Mouse (Mus musculus) megakaryocyte-erythroid progenitor cell, adult 5-6 weeks (primary cell): ENCODE results near the gene Cenpv. TPM values are rescaled to one million over a fixed set of nuclear protein-coding genes. Genes with fewer than 3 reads are reported as not detected.

ENCODE experiments used
- ATAC-seq: replicated peaks from 2 replicates; pipeline ENCODE4 v1.8.0; 2016; ENCODE audit warnings: mild to moderate bottlenecking, inconsistent platforms; ENCODE audit not compliant: severe bottlenecking, poor library complexity, low FRiP score, low TSS enrichment
- total RNA-seq, 2 experiments: library from RNA; stranded (forward) in 1 of 2; stranded (reverse) in 1 of 2; fragments of 200-1000, 215-1000 nt in 1 of 2; fragments of >200 nt in 1 of 2; fragmentation: Nextera tagmentation in 1 of 2; gene quantifications; 2 replicates each; pipeline ENCODE4 v1.2.3; 2014 to 2017

Gene Cenpv
- total RNA-seq, 2 experiments from 2014 or later, result 56.1 to 113 TPM

DNA sequence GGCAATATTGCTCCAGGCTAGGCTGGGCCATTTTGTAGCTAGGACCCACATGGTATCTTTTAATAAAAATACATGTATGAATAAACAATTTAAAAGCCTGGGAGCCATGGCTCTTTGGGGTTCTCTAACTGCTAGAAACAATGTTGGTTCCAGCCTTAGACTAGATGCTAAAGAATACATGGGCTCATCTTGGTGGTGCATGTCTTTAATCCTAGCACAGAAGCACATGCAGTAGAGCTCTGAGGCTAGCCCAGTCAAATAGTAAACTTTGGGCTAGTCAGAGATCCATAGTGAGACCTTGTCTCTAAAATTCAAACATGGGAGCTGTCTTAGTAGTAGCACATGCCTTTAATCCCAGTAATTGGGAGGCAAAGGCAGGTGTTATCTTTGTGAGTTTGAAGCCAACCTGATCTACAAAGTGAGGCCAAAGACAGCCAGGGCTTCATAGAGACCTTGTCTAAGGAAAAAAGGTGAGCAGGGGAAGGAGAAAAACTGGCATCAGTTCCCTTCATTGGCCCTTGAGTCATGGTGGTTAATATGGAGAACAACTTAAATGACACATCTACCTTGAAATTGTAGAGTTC, 16.0 kb upstream of the Cenpv start:
- no peak for ATAC-seq

DNA sequence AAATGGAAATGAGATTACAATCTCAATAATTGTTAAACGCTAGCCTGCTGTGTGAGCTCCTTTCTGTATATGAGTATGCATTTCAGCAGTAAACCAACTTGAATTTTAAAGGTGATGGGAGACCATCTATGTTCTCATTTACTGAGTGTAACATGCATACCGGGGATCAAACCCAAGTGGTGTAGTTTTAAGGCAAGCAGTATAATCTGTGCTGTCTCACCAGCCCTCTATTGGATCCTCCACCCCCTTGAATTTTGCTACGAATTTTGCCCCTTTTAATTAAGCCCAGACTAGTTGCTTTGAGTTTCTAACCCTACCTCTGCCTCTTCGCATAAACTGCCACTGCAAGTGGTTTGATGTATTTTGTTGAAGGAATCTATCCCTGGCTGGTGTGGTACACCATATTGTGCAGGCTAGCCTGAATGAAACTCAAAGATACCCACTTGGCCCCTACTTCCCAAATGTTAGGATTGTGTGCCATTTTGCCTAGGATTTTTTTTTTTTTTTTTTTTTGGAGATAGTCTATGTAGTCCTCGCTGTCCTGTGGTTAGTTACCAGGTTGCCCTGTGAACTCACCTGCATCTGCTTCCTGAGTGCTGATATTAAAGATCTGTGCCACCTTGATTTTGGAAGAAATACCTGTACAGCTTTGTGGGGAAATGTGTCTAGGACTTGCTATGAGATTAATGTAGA, 15.2 kb upstream of the Cenpv start:
- ATAC-seq, result no peak

DNA sequence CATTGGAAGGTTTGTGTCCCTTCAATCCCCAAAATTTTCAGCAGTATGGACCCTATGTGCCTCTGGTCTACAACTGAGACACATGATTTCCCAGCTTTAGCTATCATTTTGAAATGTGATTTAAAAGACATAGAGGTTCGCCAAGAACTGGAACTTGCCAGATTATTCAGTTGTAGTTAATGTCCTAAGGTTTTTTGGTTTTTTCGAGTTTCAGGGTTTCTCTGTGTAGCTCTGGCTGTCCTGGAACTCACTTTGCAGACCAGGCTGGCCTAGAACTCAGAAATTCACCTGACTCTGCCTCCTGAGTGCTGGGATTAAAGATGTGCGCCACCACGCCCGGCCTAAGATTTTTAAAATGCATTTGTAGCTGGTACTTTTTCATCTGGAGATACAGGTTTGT, 14.6 kb upstream of the Cenpv start:
- no peak for ATAC-seq

DNA sequence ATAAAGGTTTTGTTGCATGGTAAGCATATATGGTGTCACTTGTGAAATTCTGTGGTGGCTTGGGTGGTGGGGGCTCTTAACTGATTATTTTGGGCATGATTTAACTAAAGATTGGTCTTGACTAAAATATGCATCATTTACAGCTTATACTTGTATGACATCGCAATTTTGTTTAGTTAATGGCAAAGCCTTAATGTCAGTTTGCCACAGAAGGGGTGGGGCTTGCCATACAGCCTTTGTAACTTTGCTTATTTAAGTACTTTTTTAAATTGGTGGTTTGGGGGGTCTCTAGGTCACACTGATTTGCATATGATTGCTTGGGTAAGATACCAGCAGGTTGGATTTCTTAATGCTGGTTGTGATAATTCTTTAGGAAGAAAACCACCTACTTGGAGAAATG, 14.1 kb upstream of the Cenpv start:
- ATAC-seq, result no peak

- peak; percentile 44 for ATAC-seq
Observed at GRCm38 (mm10) chr11:62551226-62552119, 12.4 kb upstream of the Cenpv start.

- peak; percentile 83 for ATAC-seq
Observed at GRCm38 (mm10) chr11:62550727-62551225, 11.7 kb upstream of the Cenpv start, which contains the start of gene Ubb. Ubb (plus strand) TSS chr11:62551171.

DNA sequence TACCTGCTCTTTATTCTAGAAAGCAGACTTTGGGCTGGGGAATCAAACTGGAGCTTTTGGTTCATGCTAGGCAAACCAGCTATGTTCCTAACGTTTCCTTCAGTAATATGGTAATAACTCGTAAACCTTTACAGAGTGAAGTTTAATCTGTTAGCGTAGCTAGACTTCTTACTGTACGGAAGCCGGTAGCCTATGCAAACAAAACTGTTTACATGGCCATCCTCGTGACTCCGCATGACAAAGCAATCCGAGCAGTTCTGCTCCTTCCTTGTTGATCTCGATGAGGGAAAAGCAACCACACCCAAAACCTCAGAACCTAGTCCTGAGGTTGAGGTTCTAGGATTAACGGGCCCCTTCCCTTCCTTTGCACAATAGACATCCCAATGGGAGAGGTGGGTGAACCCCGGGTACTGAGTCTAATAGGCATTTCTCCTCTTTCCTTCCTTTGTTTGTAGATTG, 11.2 kb upstream of the Cenpv start:
- peak; percentile 49 for ATAC-seq

DNA sequence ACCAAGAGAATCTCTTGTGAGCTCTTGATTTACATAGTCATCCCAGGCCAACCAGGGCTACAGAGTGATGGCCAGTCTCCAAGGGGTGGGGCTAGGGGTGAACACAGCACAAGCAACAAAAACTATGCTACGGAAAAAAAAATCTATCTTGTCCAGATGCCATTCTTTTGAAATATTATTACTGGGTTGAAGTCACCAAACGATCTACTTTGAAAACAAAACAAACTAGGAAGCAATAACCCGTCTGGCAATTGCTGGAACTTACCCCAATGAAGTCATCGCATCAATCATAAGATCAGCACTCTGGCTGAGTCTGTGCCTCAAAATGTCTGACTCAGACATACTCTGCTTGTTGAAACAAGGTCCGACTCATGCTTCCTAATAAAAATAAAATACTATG, 10.7 kb upstream of the Cenpv start:
- peak; percentile 43 for ATAC-seq

- ATAC-seq, result no peak
Observed at GRCm38 (mm10) chr11:62543991-62544390, 4.9 kb upstream of the Cenpv start.

DNA sequence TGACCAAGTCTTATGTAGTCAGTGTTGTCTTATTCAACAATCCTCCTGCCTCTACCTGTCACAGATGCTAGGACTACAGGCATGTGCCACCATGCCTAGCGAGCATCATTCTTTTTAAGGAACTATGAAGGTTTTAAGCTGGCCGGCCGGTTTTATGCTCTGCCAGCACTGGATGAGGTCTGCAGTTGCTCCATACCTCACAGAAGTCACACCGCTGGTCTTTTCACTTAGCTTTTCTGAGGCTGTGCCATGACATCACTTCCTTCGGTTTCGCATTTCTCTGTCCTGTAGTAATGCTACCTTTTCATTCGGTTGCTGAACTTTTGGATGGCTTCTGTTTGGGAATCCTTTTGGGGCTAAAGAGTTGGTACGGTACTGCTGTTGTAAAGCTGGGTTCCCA, 2.5 kb upstream of the Cenpv start:
- no peak for ATAC-seq

DNA sequence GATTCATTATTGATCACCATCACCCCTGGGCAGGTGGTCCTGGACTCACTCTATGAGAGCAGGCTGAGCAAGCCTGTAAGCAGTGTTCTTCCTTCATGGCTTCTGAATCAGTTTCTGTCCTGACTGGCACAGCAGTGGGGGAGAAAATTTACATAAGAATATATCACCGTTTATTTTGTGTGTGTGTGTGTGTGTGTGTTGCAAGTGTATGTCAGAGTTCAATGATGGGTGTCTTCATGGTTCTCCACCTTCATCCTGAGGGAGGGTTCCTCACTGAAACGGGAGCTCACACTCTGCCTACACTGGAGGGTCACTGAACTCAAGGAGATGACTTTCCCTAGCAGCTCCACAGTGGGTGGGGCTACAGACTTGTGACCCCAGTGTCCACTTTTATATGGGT, 1.9 kb upstream of the Cenpv start:
- ATAC-seq, result no peak

DNA sequence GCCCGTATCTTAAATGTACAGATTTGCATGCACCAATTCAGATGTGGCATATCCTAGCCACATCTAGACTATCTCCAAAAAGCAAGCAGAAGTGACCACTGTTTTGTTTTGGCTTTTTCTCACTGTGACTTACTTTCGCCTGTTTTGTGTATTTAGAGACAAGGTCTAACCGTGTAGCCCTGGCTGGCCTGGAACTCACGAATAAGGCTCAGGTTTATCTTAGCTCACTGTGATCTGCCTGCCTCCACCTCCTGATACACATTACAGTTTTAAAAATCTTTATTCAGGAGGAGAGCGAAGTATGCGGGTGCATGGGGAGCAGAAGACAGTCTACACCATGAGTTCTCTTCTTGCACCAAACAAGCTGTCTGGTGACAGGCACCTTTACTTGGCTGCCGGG, 1.1 kb upstream of the Cenpv start:
- no peak for ATAC-seq

DNA sequence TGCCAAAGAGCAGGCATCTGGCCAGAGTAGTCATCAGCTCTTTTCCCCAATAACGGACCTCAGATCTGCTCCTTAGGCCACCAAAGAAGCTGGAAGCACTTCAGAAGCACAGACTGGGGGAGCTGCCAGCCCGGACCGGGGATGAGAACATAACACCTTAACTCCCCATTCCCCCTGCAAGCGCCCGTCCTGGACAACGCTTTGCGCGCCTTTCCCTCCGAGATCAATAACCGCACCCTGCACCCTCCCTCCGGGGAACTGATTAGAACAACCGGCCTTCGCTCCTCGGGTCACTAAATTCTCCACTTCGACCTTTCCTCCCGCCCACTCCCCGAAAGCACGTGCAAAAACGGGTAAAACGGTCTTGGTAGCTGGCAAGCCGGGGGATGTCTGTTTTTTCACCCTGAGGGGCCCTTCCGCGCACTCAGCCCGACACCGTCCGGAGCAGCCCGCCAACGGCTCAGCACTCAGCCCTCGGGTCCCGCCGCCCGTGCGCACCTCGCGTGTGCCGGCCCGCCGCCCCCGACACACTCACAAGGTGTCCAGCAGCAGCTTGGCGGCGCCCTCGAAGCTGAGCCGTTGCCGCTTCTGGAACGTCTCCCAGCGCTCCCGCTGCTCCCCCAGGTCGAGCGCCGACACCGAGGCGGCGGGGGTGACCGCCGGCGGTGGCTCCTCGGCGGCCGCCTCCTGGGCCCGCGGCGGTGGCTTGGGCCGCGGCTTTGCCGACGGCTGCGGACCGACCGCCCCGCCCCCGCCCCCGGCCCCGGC, 556 bp downstream of the Cenpv start:
- ATAC-seq, result peak; percentile 64

DNA sequence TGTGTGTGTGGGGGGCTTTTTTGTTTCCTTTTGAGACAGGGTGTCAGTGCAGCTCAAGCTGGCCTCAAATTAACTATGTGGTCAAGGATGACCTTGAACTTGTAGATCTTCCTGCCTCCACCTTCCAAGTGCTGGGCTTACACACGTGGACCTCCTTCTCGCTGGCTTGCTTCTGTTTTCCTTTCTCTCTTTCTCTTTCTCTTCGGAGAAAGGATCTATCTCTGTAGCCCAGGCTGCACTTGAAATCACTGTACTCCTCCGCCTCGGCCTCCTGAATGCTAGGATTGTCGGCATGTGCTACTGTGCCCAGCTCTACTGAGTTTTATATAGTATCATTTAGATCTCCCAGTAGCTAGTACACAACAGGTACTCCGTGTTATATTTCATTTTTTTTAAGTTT, 1.5 kb downstream of the Cenpv start:
- no peak for ATAC-seq

GRCm38 (mm10) chr11:62537089-62537488, 2.0 kb downstream of the Cenpv start:
- ATAC-seq, result no peak

- no peak for ATAC-seq
Observed at GRCm38 (mm10) chr11:62522283-62522682, 16.8 kb downstream of the Cenpv start.

DNA sequence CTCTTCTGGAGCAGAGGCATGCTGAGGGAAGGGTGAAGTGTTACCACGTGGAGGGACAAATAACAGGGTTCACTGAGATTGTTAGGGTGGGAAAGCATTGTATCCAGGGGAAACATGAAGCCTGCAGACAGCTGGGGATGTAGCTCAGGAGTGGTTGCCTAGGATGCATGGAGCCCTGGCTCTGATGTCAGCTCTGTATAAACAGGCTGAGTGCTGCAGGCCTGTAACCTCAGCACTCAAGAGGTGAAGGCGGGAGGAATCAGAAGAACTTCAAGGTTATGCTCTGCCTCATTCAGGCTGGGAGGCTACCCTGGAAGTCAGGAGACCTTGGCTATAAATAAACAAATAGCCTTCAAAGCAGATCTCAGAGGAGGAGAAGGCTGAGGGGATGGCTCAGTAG, 20.1 kb downstream of the Cenpv start:
- no peak for ATAC-seq

- ATAC-seq, result no peak
Observed at GRCm38 (mm10) chr11:62513311-62513710, 25.8 kb downstream of the Cenpv start.

DNA sequence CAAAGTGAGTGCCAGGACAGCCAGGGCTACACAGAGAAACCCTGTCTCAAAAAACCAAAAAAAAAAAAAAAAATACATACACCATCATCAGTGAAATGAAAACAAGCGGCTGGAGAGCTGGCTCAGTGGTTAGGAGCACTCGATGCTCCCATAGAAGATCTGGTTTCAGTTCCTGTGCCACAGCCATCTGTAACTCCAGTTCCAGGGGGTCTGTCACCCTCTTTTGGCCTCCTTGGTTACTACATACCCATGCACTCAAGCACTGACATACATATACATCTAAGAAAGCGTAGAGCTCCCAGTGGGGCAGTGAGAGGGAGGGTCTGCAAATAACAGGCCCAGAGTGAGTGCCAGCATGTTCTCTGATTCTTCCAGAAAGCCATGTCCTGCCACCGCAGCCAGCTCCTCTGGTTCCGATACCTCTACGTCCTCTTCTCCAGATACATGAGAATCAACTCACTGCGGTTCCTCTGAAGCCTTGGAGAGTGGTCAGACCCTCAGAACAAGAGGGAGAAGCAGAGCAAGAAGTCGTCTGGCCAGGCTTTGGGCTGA, 26.5 kb downstream of the Cenpv start:
- ATAC-seq, result no peak
